Mouse (Mus musculus) midbrain, embryonic 13.5 days (tissue): ENCODE measurements around the gene Ifngr1. TPM values are rescaled to one million over a fixed set of nuclear protein-coding genes. Genes with fewer than 3 reads are reported as not detected.

Experiments used
- ATAC-seq: fragments of 200-750 bp; cut with Nextera tagmentation; 2 replicates; pipeline ENCODE4 v1.8.0; 2017; ENCODE audit warnings: mild to moderate bottlenecking, moderate TSS enrichment, moderate library complexity
- H3K27ac ChIP-seq: fragments of 300-500 bp; sonication (generic); 2 replicates; pipeline ENCODE4 v1.5.1; 2015; ENCODE audit warnings: inconsistent platforms, mild to moderate bottlenecking, moderate library complexity
- H3K27me3 ChIP-seq: fragments of 300-500 bp; sonication (generic); 2 replicates; pipeline ENCODE4 v1.6.1; 2015; ENCODE audit warnings: mild to moderate bottlenecking, inconsistent platforms
- H3K36me3 ChIP-seq: fragments of 300-500 bp; sonication (generic); 2 replicates; pipeline ENCODE4 v1.6.1; 2015; ENCODE audit warnings: mild to moderate bottlenecking, inconsistent platforms
- H3K4me1 ChIP-seq: fragments of 300-500 bp; sonication (generic); replicated peaks from 2 replicates; pipeline ENCODE4 v1.6.1; 2015; ENCODE audit warnings: inconsistent platforms
- H3K4me2 ChIP-seq: fragments of 300-500 bp; sonication (generic); replicated peaks from 2 replicates; pipeline ENCODE4 v1.6.1; 2015; ENCODE audit warnings: moderate library complexity, mild to moderate bottlenecking, inconsistent platforms
- H3K4me3 ChIP-seq: fragments of 300-500 bp; sonication (generic); replicated peaks from 2 replicates; pipeline ENCODE4 v1.5.1; 2015; ENCODE audit warnings: mild to moderate bottlenecking, inconsistent platforms
- H3K9ac ChIP-seq: fragments of 300-500 bp; sonication (generic); replicated peaks from 2 replicates; pipeline ENCODE4 v1.6.1; 2015; ENCODE audit warnings: mild to moderate bottlenecking, inconsistent platforms
- H3K9me3 ChIP-seq: fragments of 300-500 bp; sonication (generic); 2 replicates; pipeline ENCODE4 v1.6.1; 2016; ENCODE audit warnings: mild to moderate bottlenecking, inconsistent platforms
- WGBS: fragments of 180-500 bp; shearing (Covaris S2); methylation state at CpG from one replicate; pipeline ENCODE4 v1.1.7; 2015; 5-methylcytosine and 5-hydroxymethylcytosine counted together
- polyA plus RNA-seq: library from polyadenylated mRNA; unstranded; fragments of >200 nt; fragmentation: Nextera tagmentation; extraction: Ambion mirVana; gene quantifications from 2 replicates; pipeline ENCODE4 v1.2.1, GENCODE M21; 2015

The Ifngr1 gene
- polyA plus RNA-seq: 19.0 and 20.3 TPM in 2 replicates

GRCm38 (mm10) chr10:19591641-19592441 lies at the start of gene Ifngr1:
TSS of gene Ifngr1 (plus strand) at chr10:19591949.
- ATAC-seq: peak; percentile 98
- Histone ChIP-seq H3K27me3 (no peaks in the 10 kb centered on the region), H3K27ac (peak within 1 kb of the TSS; percentile 54), H3K4me3 (peak within 1 kb of the TSS; percentile 77), H3K4me1 (peaks cover 12% of the 10 kb centered on the region), H3K4me2 (peak within 1 kb of the TSS; percentile 88), H3K36me3 (no peaks in the 10 kb centered on the region), H3K9me3 (no peaks in the 10 kb centered on the region), H3K9ac (peak within 1 kb of the TSS; percentile 87)
- whole genome bisulfite sequencing: under 1% methylated on average over 52 of the region's 52 CpGs

GRCm38 (mm10) chr10:19546825-19547224 lies 44.9 kb upstream of the Ifngr1 start:
- H3K27me3 ChIP-seq: no peaks in the 10 kb centered on the region
- no peak overlapping the region for H3K27ac ChIP-seq
- ATAC-seq: no peak
- 96% methylated on average over 1 of the region's 1 CpGs for WGBS
- H3K9ac ChIP-seq: no peak overlapping the region
- H3K4me1 ChIP-seq: no peaks in the 10 kb centered on the region
- no peaks in the 10 kb centered on the region for H3K9me3 ChIP-seq
- H3K36me3 ChIP-seq: no peaks in the 10 kb centered on the region
- no peak overlapping the region for H3K4me3 ChIP-seq
- H3K4me2 ChIP-seq: no peak overlapping the region

GRCm38 (mm10) chr10:19548016-19548415 lies 43.7 kb upstream of the Ifngr1 start:
- no peak overlapping the region for H3K4me3 ChIP-seq
- H3K36me3 ChIP-seq: no peaks in the 10 kb centered on the region
- 65% methylated on average over 1 of the region's 1 CpGs for WGBS
- H3K9me3 ChIP-seq: no peaks in the 10 kb centered on the region
- ATAC-seq: no peak
- H3K27ac ChIP-seq: no peak overlapping the region
- H3K9ac ChIP-seq: no peak overlapping the region
- no peak overlapping the region for H3K4me2 ChIP-seq
- no peaks in the 10 kb centered on the region for H3K27me3 ChIP-seq
- H3K4me1 ChIP-seq: no peaks in the 10 kb centered on the region

- Histone ChIP-seq H3K9ac (no peak overlapping the region), H3K27me3 (no peaks in the 10 kb centered on the region), H3K4me1 (no peaks in the 10 kb centered on the region), H3K4me3 (no peak overlapping the region), H3K36me3 (no peaks in the 10 kb centered on the region), H3K4me2 (no peak overlapping the region), H3K27ac (no peak overlapping the region), H3K9me3 (no peaks in the 10 kb centered on the region)
- no peak for ATAC-seq
- 87% methylated on average over 2 of the region's 2 CpGs for WGBS
These were observed 43.3 kb upstream of the Ifngr1 start for GRCm38 (mm10) chr10:19548491-19548890.

DNA sequence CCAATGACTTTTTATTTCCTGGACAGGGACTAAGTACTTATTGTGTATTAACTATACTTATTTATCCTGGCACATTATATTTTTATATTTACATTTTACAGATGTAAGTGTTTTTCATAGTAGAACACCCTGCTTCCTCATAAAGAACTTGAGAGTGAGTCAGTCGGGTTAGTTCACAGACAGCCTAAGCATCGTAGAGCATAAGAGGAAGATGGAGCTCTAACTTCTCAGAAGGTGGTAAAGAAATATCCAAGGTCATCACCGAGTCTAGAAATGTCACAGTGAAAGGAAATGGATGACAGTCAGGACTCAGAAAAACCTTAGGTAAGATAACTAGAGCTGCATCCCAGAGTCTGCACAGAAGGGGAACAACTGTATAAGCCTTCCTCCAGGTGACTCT lies 40.2 kb upstream of the Ifngr1 start:
- Histone ChIP-seq H3K27me3 (no peaks in the 10 kb centered on the region), H3K9ac (no peak overlapping the region), H3K36me3 (no peaks in the 10 kb centered on the region), H3K4me1 (no peaks in the 10 kb centered on the region), H3K4me2 (no peak overlapping the region), H3K9me3 (no peaks in the 10 kb centered on the region), H3K27ac (no peak overlapping the region), H3K4me3 (no peak overlapping the region)
- ATAC-seq: no peak
- WGBS: 94% methylated on average over 3 of the region's 3 CpGs

DNA sequence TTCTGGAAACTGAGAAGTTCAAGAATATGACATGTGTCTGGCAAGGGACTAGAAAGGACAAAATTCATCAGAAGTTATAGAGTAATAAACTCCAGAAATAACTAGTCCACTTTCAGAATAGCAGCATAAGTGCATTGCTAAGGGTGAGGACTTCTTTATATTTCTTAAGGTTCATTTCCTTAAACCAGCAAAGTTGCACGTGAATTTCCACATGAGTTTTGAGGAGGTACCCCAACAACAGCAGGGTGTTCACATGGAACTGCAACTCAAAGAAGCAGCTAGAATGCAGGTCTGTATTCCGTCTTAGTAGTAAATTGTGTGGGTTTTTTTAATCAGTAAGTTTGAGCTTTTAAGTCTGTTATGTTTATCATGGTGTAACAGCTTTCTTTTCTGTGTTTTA lies 37.9 kb upstream of the Ifngr1 start:
- H3K36me3 ChIP-seq: no peaks in the 10 kb centered on the region
- H3K9ac ChIP-seq: no peak overlapping the region
- ATAC-seq: no peak
- no peaks in the 10 kb centered on the region for H3K27me3 ChIP-seq
- no peak overlapping the region for H3K27ac ChIP-seq
- H3K4me3 ChIP-seq: no peak overlapping the region
- H3K4me1 ChIP-seq: no peaks in the 10 kb centered on the region
- H3K4me2 ChIP-seq: no peak overlapping the region
- 82% methylated on average over 2 of the region's 2 CpGs for WGBS
- no peaks in the 10 kb centered on the region for H3K9me3 ChIP-seq

- H3K4me1 ChIP-seq: no peaks in the 10 kb centered on the region
- H3K4me2 ChIP-seq: no peak overlapping the region
- no peak for ATAC-seq
- no peaks in the 10 kb centered on the region for H3K36me3 ChIP-seq
- WGBS: 94% methylated on average over 4 of the region's 4 CpGs
- H3K9me3 ChIP-seq: no peaks in the 10 kb centered on the region
- no peak overlapping the region for H3K4me3 ChIP-seq
- H3K27me3 ChIP-seq: no peaks in the 10 kb centered on the region
- H3K9ac ChIP-seq: no peak overlapping the region
- no peak overlapping the region for H3K27ac ChIP-seq
These were observed 34.1 kb upstream of the Ifngr1 start for GRCm38 (mm10) chr10:19557696-19558095.

- 86% methylated on average over 8 of the region's 8 CpGs for WGBS
- H3K9ac ChIP-seq: no peak overlapping the region
These were observed 32.1 kb upstream of the Ifngr1 start for GRCm38 (mm10) chr10:19559565-19560165.

GRCm38 (mm10) chr10:19562598-19562997 lies 29.2 kb upstream of the Ifngr1 start:
- Histone ChIP-seq H3K9ac (no peak overlapping the region), H3K4me3 (no peak overlapping the region), H3K4me2 (no peak overlapping the region), H3K36me3 (no peaks in the 10 kb centered on the region), H3K27me3 (no peaks in the 10 kb centered on the region), H3K9me3 (peaks cover 3% of the 10 kb centered on the region; the same call in 1 of the 2 replicates), H3K4me1 (no peaks in the 10 kb centered on the region), H3K27ac (no peak overlapping the region)
- no peak for ATAC-seq
- WGBS: 96% methylated on average over 3 of the region's 3 CpGs

More at GRCm38 (mm10) chr10:19559565-19560165, 32.1 kb upstream of the Ifngr1 start:
- no peaks in the 10 kb centered on the region for H3K4me1 ChIP-seq
- no peak overlapping the region for H3K4me2 ChIP-seq
- H3K27ac ChIP-seq: no peak overlapping the region
- ATAC-seq: no peak
- H3K27me3 ChIP-seq: no peaks in the 10 kb centered on the region
- H3K9me3 ChIP-seq: peaks cover 3% of the 10 kb centered on the region; the same call in 1 of the 2 replicates
- no peak overlapping the region for H3K4me3 ChIP-seq
- no peaks in the 10 kb centered on the region for H3K36me3 ChIP-seq

- ATAC-seq: no peak
- no peak overlapping the region for H3K4me3 ChIP-seq
- H3K4me2 ChIP-seq: no peak overlapping the region
- H3K9ac ChIP-seq: no peak overlapping the region
- H3K36me3 ChIP-seq: no peaks in the 10 kb centered on the region
- peaks cover 3% of the 10 kb centered on the region; the same call in 1 of the 2 replicates for H3K9me3 ChIP-seq
- H3K4me1 ChIP-seq: no peaks in the 10 kb centered on the region
- H3K27ac ChIP-seq: no peak overlapping the region
- no peaks in the 10 kb centered on the region for H3K27me3 ChIP-seq
- WGBS: 73% methylated on average over 1 of the region's 1 CpGs
These were observed 28.3 kb upstream of the Ifngr1 start for GRCm38 (mm10) chr10:19563443-19563861.

GRCm38 (mm10) chr10:19567481-19567880 lies 24.3 kb upstream of the Ifngr1 start:
- ATAC-seq: no peak
- 96% methylated on average over 4 of the region's 4 CpGs for WGBS
- H3K4me3 ChIP-seq: no peak overlapping the region

DNA sequence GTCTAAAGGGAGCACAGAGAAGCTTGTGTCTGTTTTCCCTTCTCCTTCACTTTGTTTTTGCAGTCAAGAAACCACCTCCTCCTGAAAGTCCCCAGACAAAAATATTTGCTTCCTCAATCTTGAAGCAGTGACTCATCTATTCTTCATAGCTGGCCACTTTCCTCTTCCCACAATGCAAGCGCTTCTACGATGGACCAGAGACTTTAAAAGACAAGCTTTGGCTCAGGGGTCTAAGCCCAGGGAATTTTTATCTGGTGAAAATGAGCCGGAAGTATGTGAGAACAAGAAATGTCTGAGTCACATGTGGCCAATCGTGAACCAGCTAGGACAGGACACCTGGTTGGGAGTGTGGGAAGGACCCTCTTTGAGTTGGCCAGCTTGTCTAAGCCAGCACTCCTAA lies 21.5 kb upstream of the Ifngr1 start:
- ATAC-seq: no peak
- no peak overlapping the region for H3K4me2 ChIP-seq
- H3K9ac ChIP-seq: no peak overlapping the region

More at GRCm38 (mm10) chr10:19567481-19567880, 24.3 kb upstream of the Ifngr1 start:
- Histone ChIP-seq H3K36me3 (no peaks in the 10 kb centered on the region), H3K9ac (no peak overlapping the region), H3K27ac (no peak overlapping the region), H3K27me3 (no peaks in the 10 kb centered on the region), H3K4me1 (no peaks in the 10 kb centered on the region), H3K4me2 (no peak overlapping the region), H3K9me3 (peaks cover 3% of the 10 kb centered on the region; the same call in 1 of the 2 replicates)

More for the DNA sequence above, 21.5 kb upstream of the Ifngr1 start:
- no peak overlapping the region for H3K27ac ChIP-seq
- no peaks in the 10 kb centered on the region for H3K36me3 ChIP-seq
- no peaks in the 10 kb centered on the region for H3K27me3 ChIP-seq
- no peaks in the 10 kb centered on the region for H3K4me1 ChIP-seq
- no peak overlapping the region for H3K4me3 ChIP-seq
- H3K9me3 ChIP-seq: no peaks in the 10 kb centered on the region
- WGBS: 90% methylated on average over 4 of the region's 4 CpGs
